Mouse (Mus musculus) urinary bladder, postnatal 14 days (tissue): ENCODE results near the gene Olfr659.
A peak's percentile ranks its signal among the peaks of the same experiment; 100 is the strongest.

ENCODE experiments used
- DNase-seq: peaks from one replicate; pipeline ENCODE4 v3.0.0; 2021; ENCODE audit warnings: low spot score

The Olfr659 gene

GRCm38 (mm10) chr7:104666453-104666852 is at the start of gene Olfr659:
Gene Olfr659 (plus strand): TSS chr7:104666753.
- no peak for DNase-seq

GRCm38 (mm10) chr7:104624494-104624893 is 42.1 kb upstream of the Olfr659 start, which contains the start of gene Olfr657:
Gene Olfr657 (plus strand): TSS chr7:104624794.
- DNase-seq = no peak

- DNase-seq = peak; percentile 21
These were observed 19.6 kb upstream of the Olfr659 start, which contains the start of gene Olfr658 for GRCm38 (mm10) chr7:104646841-104647482. Gene Olfr658 (minus strand): TSS chr7:104647305.

- DNase-seq = no peak
These were observed 19.6 kb downstream of the Olfr659 start, which contains the start of gene Olfr661 for GRCm38 (mm10) chr7:104686201-104686600. Gene Olfr661 (plus strand): TSS chr7:104686501.
